Mouse (Mus musculus) spleen, adult 18-20 months (tissue): Measurements from ENCODE around the gene Pnp2.
"Not testable (repeated sequence)": the region's sequence is repeated elsewhere in the genome, so short reads cannot be mapped to it uniquely, and the experiment has no call there.

ENCODE experiments used
- DNase-seq, 2 experiments: peaks; one replicate each; pipeline ENCODE4 v3.0.0; 2022; ENCODE audit warnings: mixed read lengths in 2 of 2

Pnp2 gene

GRCm38 (mm10) chr14:50958289-50958995 is 2.6 kb downstream of the Pnp2 start:
- DNase-seq = not testable (repeated sequence)

GRCm38 (mm10) chr14:50968216-50968980 is 12.6 kb downstream of the Pnp2 start:
- DNase-seq = no peak

- DNase-seq = no peak
Measured at GRCm38 (mm10) chr14:50969041-50969440, 13.2 kb downstream of the Pnp2 start.

- no peak for DNase-seq
Measured at GRCm38 (mm10) chr14:50969558-50970544, 14.1 kb downstream of the Pnp2 start.

GRCm38 (mm10) chr14:50970822-50971221 is 15.0 kb downstream of the Pnp2 start:
- DNase-seq = no peak

- DNase-seq = not testable (repeated sequence)
Measured at GRCm38 (mm10) chr14:50973054-50973453, 17.3 kb downstream of the Pnp2 start.

- no peak for DNase-seq
Measured at GRCm38 (mm10) chr14:50973700-50974099, 17.9 kb downstream of the Pnp2 start.

- DNase-seq = no peak
Measured at GRCm38 (mm10) chr14:50975001-50975400, 19.2 kb downstream of the Pnp2 start.

- no peak for DNase-seq
Measured at GRCm38 (mm10) chr14:50976674-50977073, 20.9 kb downstream of the Pnp2 start.

GRCm38 (mm10) chr14:50978451-50978850 is 22.7 kb downstream of the Pnp2 start:
- not testable (repeated sequence) for DNase-seq

- no peak for DNase-seq
Measured at GRCm38 (mm10) chr14:50979631-50980030, 23.8 kb downstream of the Pnp2 start.

GRCm38 (mm10) chr14:50981207-50981606 is 25.4 kb downstream of the Pnp2 start:
- DNase-seq = no peak

- DNase-seq = no peak
Measured at GRCm38 (mm10) chr14:50981837-50982236, 26.0 kb downstream of the Pnp2 start.

GRCm38 (mm10) chr14:50987668-50988067 is 31.9 kb downstream of the Pnp2 start:
- DNase-seq = no peak

- no peak for DNase-seq
Measured at GRCm38 (mm10) chr14:50991037-50991436, 35.2 kb downstream of the Pnp2 start.

- no peak for DNase-seq
Measured at GRCm38 (mm10) chr14:50997088-50997487, 41.3 kb downstream of the Pnp2 start.

- DNase-seq = no peak
Measured at GRCm38 (mm10) chr14:50997999-50998666, 42.3 kb downstream of the Pnp2 start.

- DNase-seq = no peak
Measured at GRCm38 (mm10) chr14:51007152-51007801, 51.5 kb downstream of the Pnp2 start, which contains the start of gene Rnase10. TSS of gene Rnase10 (plus strand) at chr14:51007751.

GRCm38 (mm10) chr14:51007914-51008713 is 52.3 kb downstream of the Pnp2 start:
- no peak for DNase-seq

GRCm38 (mm10) chr14:51008781-51009180 is 53.0 kb downstream of the Pnp2 start:
- DNase-seq = no peak

GRCm38 (mm10) chr14:51009572-51009971 is 53.8 kb downstream of the Pnp2 start:
- DNase-seq = no peak
